Mouse (Mus musculus) right cerebral cortex, postnatal 14 days (tissue): ENCODE data around the gene Sprr4.
"Not testable (repeated sequence)": the region's sequence is repeated elsewhere in the genome, so short reads cannot be mapped to it uniquely, and the experiment has no call there.

Experiments
- DNase-seq: peaks from one replicate; pipeline ENCODE4 v3.0.0; 2022

Sprr4 gene

DNA sequence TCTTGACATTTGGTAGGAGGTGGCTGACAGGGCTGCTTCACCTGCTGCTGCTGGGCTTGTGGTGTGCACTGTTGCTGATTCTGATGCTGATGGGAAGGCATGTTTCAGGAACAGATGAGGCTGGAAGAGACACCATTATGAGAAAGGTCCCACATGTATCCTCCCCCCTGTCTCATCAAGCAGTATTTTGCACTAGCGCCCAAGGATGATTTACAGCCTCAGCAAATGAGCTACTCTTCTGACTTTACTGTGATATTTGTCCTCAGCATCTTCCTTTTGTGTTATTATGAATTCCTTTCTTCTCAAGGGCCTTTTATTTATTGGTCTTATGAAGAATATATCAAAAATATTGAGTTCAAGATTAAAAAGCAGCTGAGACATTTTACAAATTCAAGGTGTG is at the start of gene Sprr4:
Gene Sprr4, minus strand, starts transcription at position 101 of the 400 bp plus-strand sequence.
- no peak for DNase-seq

DNA sequence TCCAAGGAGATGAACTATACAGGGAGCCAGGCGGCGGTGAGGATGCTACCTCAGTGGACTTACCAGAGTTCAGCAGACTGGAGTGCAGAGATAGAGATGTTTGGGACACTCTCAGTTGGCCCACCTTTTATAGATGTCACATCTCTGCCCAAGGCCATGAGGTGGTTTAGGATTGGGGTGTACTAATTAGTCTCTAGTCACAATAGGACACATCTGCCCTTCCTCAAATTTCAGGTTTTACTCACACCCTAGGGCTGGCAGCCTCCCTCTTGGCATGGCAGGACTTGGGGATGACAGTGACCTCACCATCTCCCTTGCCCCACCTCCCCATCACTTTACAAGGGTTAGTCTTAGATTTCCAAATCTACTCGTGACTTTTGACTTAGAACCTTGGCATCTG is 34.1 kb upstream of the Sprr4 start, which contains the start of gene 2310046K23Rik:
Gene 2310046K23Rik, minus strand, starts transcription at position 101 of the 400 bp plus-strand sequence.
- no peak for DNase-seq

- no peak for DNase-seq
Observed at GRCm38 (mm10) chr3:92512325-92512724, 12.0 kb upstream of the Sprr4 start.

DNA sequence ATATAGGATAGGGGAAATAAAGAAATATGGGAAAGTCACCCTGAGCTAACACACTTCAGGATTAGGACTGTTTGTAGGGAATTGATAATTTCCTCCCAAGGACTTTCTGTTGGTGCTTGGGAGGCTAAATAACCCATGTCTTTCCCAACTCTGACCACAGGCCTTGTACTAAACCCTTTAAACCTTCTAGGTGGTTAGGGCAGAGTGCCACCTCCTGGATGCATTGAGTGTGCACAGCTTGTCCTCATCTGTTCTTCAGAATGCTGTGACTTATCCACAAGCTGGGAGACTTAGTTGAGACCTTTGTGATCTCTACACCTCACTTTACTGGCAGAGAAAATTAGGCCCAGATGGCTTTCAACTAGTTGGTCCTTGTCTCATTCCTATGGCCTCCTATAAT is 10.5 kb upstream of the Sprr4 start:
- peak; percentile 12 for DNase-seq

GRCm38 (mm10) chr3:92508185-92508584 is 7.9 kb upstream of the Sprr4 start:
- no peak for DNase-seq

DNA sequence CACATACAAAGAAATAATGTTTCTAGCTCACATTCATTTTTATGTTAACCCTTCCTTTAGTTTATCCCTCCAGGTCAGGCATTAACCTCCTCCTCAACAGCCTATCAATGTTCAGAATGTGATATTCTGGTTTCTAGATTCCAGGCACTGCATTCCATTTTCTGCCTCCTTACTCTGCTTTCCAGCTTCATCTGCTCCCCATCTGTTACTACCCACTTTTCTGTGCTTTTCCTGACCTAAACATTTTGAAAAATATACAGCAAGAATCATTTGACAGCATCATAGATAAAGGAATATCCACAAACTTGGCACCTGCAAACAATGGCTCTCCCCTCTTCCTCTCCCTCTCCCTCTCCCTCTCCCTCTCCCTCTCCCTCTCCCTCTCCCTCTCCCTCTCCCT is 3.2 kb upstream of the Sprr4 start:
- no peak for DNase-seq

DNA sequence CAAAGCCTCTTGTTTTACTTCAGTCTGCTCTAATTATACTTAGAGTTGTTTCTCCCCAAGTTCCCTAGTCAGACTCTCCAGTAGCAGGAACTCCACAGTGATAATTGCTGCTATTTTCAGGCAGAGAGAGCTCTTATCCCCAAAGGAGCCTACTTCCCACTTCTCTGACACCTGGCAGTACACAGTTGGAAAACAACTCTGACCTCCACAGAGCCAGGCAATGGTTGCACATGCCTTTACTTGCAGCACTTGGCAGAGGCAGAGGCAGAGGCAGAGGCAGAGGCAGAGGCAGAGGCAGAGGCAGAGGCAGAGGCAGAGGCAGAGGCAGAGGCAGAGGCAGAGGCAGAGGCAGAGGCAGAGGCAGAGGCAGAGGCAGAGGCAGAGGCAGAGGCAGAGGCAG is 10.0 kb downstream of the Sprr4 start:
- DNase-seq, result not testable (repeated sequence)

DNA sequence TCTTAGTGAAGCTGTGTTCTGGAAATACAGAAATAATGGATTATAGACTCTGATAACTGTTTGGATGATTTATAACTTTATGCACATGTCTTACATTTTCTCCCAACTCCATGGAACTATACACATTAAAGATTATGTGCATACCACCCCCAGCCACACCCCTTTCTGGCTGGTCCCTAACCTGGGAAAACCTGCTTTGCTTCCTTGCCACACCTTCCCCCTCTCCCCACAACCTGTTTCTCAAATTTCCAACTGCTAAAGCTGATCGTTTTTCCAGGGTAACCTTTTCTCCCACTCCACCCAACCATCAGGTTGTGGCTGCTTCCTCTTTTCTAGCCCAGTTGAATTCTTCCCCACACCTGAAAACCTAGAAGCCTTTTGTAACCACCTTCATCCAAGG is 14.0 kb downstream of the Sprr4 start:
- DNase-seq, result no peak

DNA sequence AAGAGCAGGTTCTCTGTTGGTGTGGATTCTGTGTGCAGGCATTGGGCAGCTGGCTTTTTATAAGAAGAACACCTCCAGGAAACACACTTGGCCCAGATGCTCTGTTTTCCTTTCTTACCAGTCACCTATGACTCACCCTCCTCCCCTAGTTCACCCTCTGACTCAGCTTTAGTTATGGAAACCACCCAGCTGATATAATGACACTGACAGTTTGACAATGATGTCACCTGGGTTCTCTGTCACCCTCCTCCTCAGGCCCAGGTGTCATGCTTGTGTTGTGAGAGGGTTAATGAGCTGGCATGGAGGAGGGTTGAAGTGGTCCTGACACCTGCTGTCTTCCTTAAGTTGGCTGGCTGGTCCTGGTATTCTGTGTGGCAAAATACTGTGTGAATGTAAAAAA is 14.4 kb downstream of the Sprr4 start, which contains the start of gene Sprr1a:
Gene Sprr1a, minus strand, starts transcription at position 33 of the 400 bp plus-strand sequence.
- no peak for DNase-seq

GRCm38 (mm10) chr3:92481249-92481648 is 19.0 kb downstream of the Sprr4 start:
- DNase-seq, result not testable (repeated sequence)

GRCm38 (mm10) chr3:92470111-92470510 is 30.2 kb downstream of the Sprr4 start:
- DNase-seq, result no peak

DNA sequence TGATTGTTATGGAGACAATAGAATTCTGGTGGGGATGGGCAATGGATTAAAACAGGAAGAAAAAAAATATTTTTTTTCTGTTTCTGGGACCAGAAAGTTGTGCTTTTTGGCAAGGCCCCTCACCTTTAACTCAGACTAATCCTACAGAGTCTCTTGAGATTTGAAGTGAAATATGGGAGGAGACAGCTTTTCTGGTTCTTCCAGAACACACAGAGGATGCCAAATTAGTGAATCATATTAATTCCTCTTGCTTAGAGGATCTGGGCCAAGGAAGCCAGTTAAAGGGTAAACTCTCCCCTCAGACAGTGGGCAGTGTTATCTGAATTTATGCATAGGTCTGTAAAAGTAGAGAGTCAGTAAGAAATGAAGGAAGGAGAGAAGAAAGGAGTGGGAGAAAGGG is 32.9 kb downstream of the Sprr4 start:
- DNase-seq, result no peak

- no peak for DNase-seq
Observed at GRCm38 (mm10) chr3:92466576-92466975, 33.7 kb downstream of the Sprr4 start.

DNA sequence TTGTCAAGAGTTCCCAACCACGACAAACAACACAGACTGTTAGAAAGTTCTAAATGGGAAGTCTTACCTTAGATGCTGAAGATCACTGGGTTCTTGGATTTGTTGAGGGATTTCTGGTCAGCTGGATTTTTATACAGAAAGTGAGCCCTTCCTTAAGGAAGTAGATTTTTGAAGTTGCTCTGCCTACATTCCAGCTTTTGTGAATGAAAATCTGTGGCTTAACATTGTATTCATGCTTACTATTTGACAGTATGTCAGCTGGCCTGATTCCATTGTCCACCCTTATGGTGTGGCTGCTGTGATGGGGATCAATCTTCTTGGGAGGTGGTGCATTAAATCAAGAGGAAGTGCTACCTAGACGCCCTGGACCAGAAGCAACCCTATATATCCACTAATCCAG is 41.7 kb downstream of the Sprr4 start, which contains the start of gene Sprr3:
Gene Sprr3, minus strand, starts transcription at position 101 of the 400 bp plus-strand sequence.
- no peak for DNase-seq

DNA sequence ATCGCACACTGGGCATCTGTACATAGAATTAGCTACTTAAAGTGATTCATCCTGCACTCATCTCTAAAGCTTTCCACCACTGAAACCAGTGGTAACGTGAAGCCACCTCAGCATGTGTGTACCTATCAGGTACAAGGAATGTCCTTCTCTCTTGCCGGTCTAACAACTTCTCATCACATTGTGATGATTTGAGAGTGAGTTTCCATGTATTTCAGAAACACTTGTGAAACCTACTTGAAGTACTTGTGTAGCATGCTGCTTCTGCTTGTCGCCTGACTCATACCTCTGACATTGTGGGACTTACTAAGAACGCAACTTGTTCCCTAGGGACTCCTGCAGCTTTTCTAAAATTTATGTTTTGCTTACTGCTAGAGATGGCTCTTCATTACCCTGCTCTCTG is 45.1 kb downstream of the Sprr4 start:
- DNase-seq, result no peak
